In genomic region chr17:32283771-32284221, GRCm38 (mm10) we compare ENCODE assay signal across 8 mouse cellular contexts. TPM values are rescaled to one million over a fixed set of nuclear protein-coding genes. Genes with fewer than 3 reads are reported as not detected.
A peak's percentile ranks its signal among the peaks of the same experiment; 100 is the strongest.
DNase-seq lines count a peak whose midpoint lies in the region; ATAC-seq and TF ChIP-seq lines count a peak whose summit lies in the region.

No protein-coding gene starts in this region.

- no peaks in the 10 kb centered on the region for H3K27me3 ChIP-seq in ES-Bruce4 (ENCODE audit: control insufficient read depth, insufficient read depth, low read length, poor library complexity, severe bottlenecking)
- H3K27me3 ChIP-seq in forebrain, embryonic 12.5 days, result no peaks in the 10 kb centered on the region
- H3K27me3 ChIP-seq in heart, postnatal 0 days (ENCODE audit: control insufficient read depth, insufficient read depth, low read length), result no peaks in the 10 kb centered on the region
- H3K27me3 ChIP-seq in lung, embryonic 14.5 days (ENCODE audit: insufficient read depth, low read length), result no peaks in the 10 kb centered on the region
- no peaks in the 10 kb centered on the region for H3K27me3 ChIP-seq in neural tube, embryonic 15.5 days (replicated peaks)

- peak overlapping the region; percentile 98 for H3K9ac ChIP-seq in ES-Bruce4 (ENCODE audit: low read depth, poor library complexity, severe bottlenecking)
- H3K9ac ChIP-seq in forebrain, embryonic 12.5 days, result peak overlapping the region; percentile 98
- H3K9ac ChIP-seq in heart, postnatal 0 days (replicated peaks; ENCODE audit: low read depth, low read length), result peak overlapping the region; percentile 92
- H3K9ac ChIP-seq in lung, embryonic 14.5 days, result peak overlapping the region; percentile 97
- peak overlapping the region; percentile 100 for H3K9ac ChIP-seq in neural tube, embryonic 15.5 days (replicated peaks)

- no peak for TF ChIP-seq CTCF in ES-Bruce4 (IDR thresholded peaks at IDR 0.05; ENCODE audit: low read depth, low read length)
- TF ChIP-seq CTCF in heart, postnatal 0 days (IDR thresholded peaks at IDR 0.05; ENCODE audit: low read depth), result no peak
- no peak for TF ChIP-seq CTCF in lung, embryonic 14.5 days (IDR thresholded peaks at IDR 0.05; ENCODE audit: low read depth)

- no peaks in the 10 kb centered on the region for H3K4me1 ChIP-seq in ES-Bruce4 (ENCODE audit: control insufficient read depth, insufficient read depth, low read length)
- H3K4me1 ChIP-seq in forebrain, embryonic 12.5 days, result peaks cover 36% of the 10 kb centered on the region
- H3K4me1 ChIP-seq in heart, postnatal 0 days (ENCODE audit: control insufficient read depth, insufficient read depth), result peaks cover 23% of the 10 kb centered on the region
- peaks cover 11% of the 10 kb centered on the region; the same call in 1 of the 2 replicates for H3K4me1 ChIP-seq in lung, embryonic 14.5 days (ENCODE audit: insufficient read depth)
- H3K4me1 ChIP-seq in neural tube, embryonic 15.5 days, result peaks cover 46% of the 10 kb centered on the region

- TF ChIP-seq POLR2A in ES-Bruce4 (IDR thresholded peaks at IDR 0.05; ENCODE audit: insufficient read depth, low read length), result no peak

- DNase-seq in c-Kit-positive CD71-negative TER-119-negative erythroid progenitor cells, embryonic 14.5 days (ENCODE audit: low read depth), result peak; percentile 38
- DNase-seq in heart, postnatal 0 days (ENCODE audit: low spot score), result peak; percentile 63
- peak; percentile 52 to 79 for DNase-seq in kidney, postnatal 36 days
- DNase-seq in lung, embryonic 14.5 days, result peak; percentile 74
- DNase-seq in testis, postnatal 14 days (ENCODE audit: low spot score), result peak; percentile 74

- peak overlapping the region; percentile 84 for H3K27ac ChIP-seq in ES-Bruce4 (ENCODE audit: insufficient read depth, low read length)
- peak overlapping the region; percentile 100 for H3K27ac ChIP-seq in forebrain, embryonic 12.5 days
- H3K27ac ChIP-seq in heart, postnatal 0 days (ENCODE audit: low read depth), result peak overlapping the region; percentile 98
- peak overlapping the region; percentile 99 for H3K27ac ChIP-seq in lung, embryonic 14.5 days (ENCODE audit: low read depth)
- peak overlapping the region; percentile 100 for H3K27ac ChIP-seq in neural tube, embryonic 15.5 days (replicated peaks)

- under 1% methylated on average over 28 of the region's 41 CpGs for WGBS in forebrain, embryonic 12.5 days
- 1% methylated on average over 26 of the region's 41 CpGs for WGBS in heart, postnatal 0 days
- 0% methylated on average over 9 of the region's 41 CpGs for WGBS in lung, embryonic 14.5 days
- 0% methylated on average over 27 of the region's 41 CpGs for whole genome bisulfite sequencing in neural tube, embryonic 15.5 days

- peak; percentile 67 for ATAC-seq in forebrain, embryonic 12.5 days (ENCODE audit: low FRiP score)
- peak; percentile 66 for ATAC-seq in heart, postnatal 0 days (ENCODE audit: insufficient read depth, low read depth)
- ATAC-seq in lung, embryonic 14.5 days (ENCODE audit: insufficient read depth), result peak; percentile 72
- ATAC-seq in neural tube, embryonic 15.5 days (ENCODE audit: low FRiP score), result peak; percentile 78

- H3K9me3 ChIP-seq in ES-Bruce4 (replicated peaks; ENCODE audit: control insufficient read depth, insufficient read depth, low read length, poor library complexity, severe bottlenecking), result no peaks in the 10 kb centered on the region
- H3K9me3 ChIP-seq in forebrain, embryonic 12.5 days, result no peaks in the 10 kb centered on the region
- H3K9me3 ChIP-seq in heart, postnatal 0 days (replicated peaks; ENCODE audit: control insufficient read depth, low read length), result no peaks in the 10 kb centered on the region
- H3K9me3 ChIP-seq in lung, embryonic 14.5 days (ENCODE audit: low read depth, low read length), result no peaks in the 10 kb centered on the region
- no peaks in the 10 kb centered on the region for H3K9me3 ChIP-seq in neural tube, embryonic 15.5 days (replicated peaks)

- no peak for TF ChIP-seq EP300 in ES-Bruce4 (IDR thresholded peaks at IDR 0.05; ENCODE audit: insufficient read depth, low read depth, low read length)
- TF ChIP-seq EP300 in heart, postnatal 0 days (IDR thresholded peaks at IDR 0.05; ENCODE audit: low read depth), result no peak

- H3K36me3 ChIP-seq in ES-Bruce4 (ENCODE audit: control insufficient read depth, insufficient read depth, low read length, poor library complexity, severe bottlenecking), result no peaks in the 10 kb centered on the region
- H3K36me3 ChIP-seq in forebrain, embryonic 12.5 days (replicated peaks), result no peaks in the 10 kb centered on the region
- H3K36me3 ChIP-seq in heart, postnatal 0 days (replicated peaks; ENCODE audit: control insufficient read depth, insufficient read depth, low read length), result no peaks in the 10 kb centered on the region
- no peaks in the 10 kb centered on the region for H3K36me3 ChIP-seq in lung, embryonic 14.5 days (ENCODE audit: insufficient read depth)
- no peaks in the 10 kb centered on the region for H3K36me3 ChIP-seq in neural tube, embryonic 15.5 days

- peak overlapping the region; percentile 98 for H3K4me3 ChIP-seq in ES-Bruce4 (ENCODE audit: low read depth, low read length)
- H3K4me3 ChIP-seq in forebrain, embryonic 12.5 days (replicated peaks), result peak overlapping the region; percentile 98
- peak overlapping the region; percentile 82 for H3K4me3 ChIP-seq in heart, postnatal 0 days (ENCODE audit: low read depth, low read length)
- H3K4me3 ChIP-seq in lung, embryonic 14.5 days (ENCODE audit: low read depth, low read length), result peak overlapping the region; percentile 95
- H3K4me3 ChIP-seq in neural tube, embryonic 15.5 days (replicated peaks), result peak overlapping the region; percentile 96

- H3K4me2 ChIP-seq in forebrain, embryonic 12.5 days, result peak overlapping the region; percentile 91
- peak overlapping the region; percentile 80 for H3K4me2 ChIP-seq in heart, postnatal 0 days (ENCODE audit: low read depth, low read length)
- H3K4me2 ChIP-seq in lung, embryonic 14.5 days, result peak overlapping the region; percentile 81
- peak overlapping the region; percentile 78 for H3K4me2 ChIP-seq in neural tube, embryonic 15.5 days

RNA-seq across cellular contexts. Expression of gene Brd4, which starts 0.7 kb away (rescaled TPM):
- polyA plus RNA-seq in ES-Bruce4 (2011; ENCODE audit: insufficient read depth, insufficient read length, low read depth, missing spikeins), result 190 and 191 TPM in 2 replicates
- polyA plus RNA-seq in forebrain, embryonic 12.5 days (2016; fragmentation: Nextera tagmentation; extraction: Ambion mirVana), result 103 and 112 TPM in 2 replicates
- total RNA-seq in heart, postnatal 0 days (2014; rRNA removed; ENCODE audit: low replicate concordance), result 13.0 and 15.0 TPM in 2 replicates
- 26.8 and 28.1 TPM in 2 replicates for polyA plus RNA-seq in heart, postnatal 0 days (2015; fragmentation: Nextera tagmentation; extraction: Ambion mirVana)
- 111 and 114 TPM in 2 replicates for polyA plus RNA-seq in lung, embryonic 14.5 days (2014; fragmentation: Nextera tagmentation; extraction: Ambion mirVana)
- polyA plus RNA-seq in neural tube, embryonic 15.5 days (2015; fragmentation: Nextera tagmentation; extraction: Ambion mirVana), result 73.9 and 84.4 TPM in 2 replicates

RNA-seq across cellular contexts. Expression of gene Akap8, which starts 37.2 kb away (rescaled TPM):
- 135 and 154 TPM in 2 replicates for polyA plus RNA-seq in ES-Bruce4 (2011; ENCODE audit: insufficient read depth, insufficient read length, low read depth, missing spikeins)
- polyA plus RNA-seq in forebrain, embryonic 12.5 days (2016; fragmentation: Nextera tagmentation; extraction: Ambion mirVana), result 143 and 145 TPM in 2 replicates
- 65.8 and 110 TPM in 2 replicates for total RNA-seq in heart, postnatal 0 days (2014; rRNA removed; ENCODE audit: low replicate concordance)
- 31.0 and 40.2 TPM in 2 replicates for polyA plus RNA-seq in heart, postnatal 0 days (2015; fragmentation: Nextera tagmentation; extraction: Ambion mirVana)
- 45.4 and 54.3 TPM in 2 replicates for polyA plus RNA-seq in lung, embryonic 14.5 days (2014; fragmentation: Nextera tagmentation; extraction: Ambion mirVana)
- polyA plus RNA-seq in neural tube, embryonic 15.5 days (2015; fragmentation: Nextera tagmentation; extraction: Ambion mirVana), result 100 and 101 TPM in 2 replicates

Comparison
In these comparisons a context has a peak if more than half of its experiments do, and no peak if none do; other contexts are left out.
1. Peak in every context shown above with its lines: DNase-seq, ATAC-seq, H3K4me3 ChIP-seq and H3K27ac ChIP-seq.